Mouse (Mus musculus) hindbrain, embryonic 16.5 days (tissue): ENCODE measurements at regions not wholly inside any gene's neighbourhood (a gene's known extent, or its start where the extent isn't known, plus 50 kb on each side); places are given as distances from the start of the nearest gene placed in this dataset.

Source experiments
- ATAC-seq: fragments of 200-750 bp; cut with Nextera tagmentation; 2 replicates; pipeline ENCODE4 v1.8.0; 2017; ENCODE audit warnings: moderate TSS enrichment, moderate library complexity
- H3K27ac ChIP-seq: fragments of 300-500 bp; sonication (generic); 2 replicates; pipeline ENCODE4 v1.5.1; 2014; ENCODE audit warnings: low read depth, mild to moderate bottlenecking, control low read depth, low read length, moderate library complexity
- H3K27me3 ChIP-seq: fragments of 300-500 bp; sonication (generic); replicated peaks from 2 replicates; pipeline ENCODE4 v1.6.1; 2014; ENCODE audit warnings: low read length; ENCODE audit not compliant: control insufficient read depth, insufficient read depth
- H3K36me3 ChIP-seq: fragments of 300-500 bp; sonication (generic); 2 replicates; pipeline ENCODE4 v1.6.1; 2014; ENCODE audit warnings: mild to moderate bottlenecking, low read length, moderate library complexity, mixed read lengths; ENCODE audit not compliant: control insufficient read depth, insufficient read depth
- H3K4me1 ChIP-seq: fragments of 300-500 bp; sonication (generic); 2 replicates; pipeline ENCODE4 v1.6.1; 2014; ENCODE audit warnings: low read depth, low read length; ENCODE audit not compliant: control insufficient read depth, insufficient read depth
- H3K4me2 ChIP-seq: fragments of 300-500 bp; sonication (generic); 2 replicates; pipeline ENCODE4 v1.6.1; 2014; ENCODE audit warnings: mild to moderate bottlenecking, low read length, control low read depth, moderate library complexity
- H3K4me3 ChIP-seq: fragments of 300-500 bp; sonication (generic); 2 replicates; pipeline ENCODE4 v1.5.1; 2014; ENCODE audit warnings: mild to moderate bottlenecking, low read length, control low read depth, moderate library complexity
- H3K9ac ChIP-seq: fragments of 300-500 bp; sonication (generic); 2 replicates; pipeline ENCODE4 v1.6.1; 2014; ENCODE audit warnings: low read depth, mild to moderate bottlenecking, control low read depth, low read length, moderate library complexity
- H3K9me3 ChIP-seq: fragments of 300-500 bp; sonication (generic); 2 replicates; pipeline ENCODE4 v1.6.1; 2014; ENCODE audit warnings: mild to moderate bottlenecking, low read length, moderate library complexity; ENCODE audit not compliant: control insufficient read depth
- WGBS: fragments of 180-500 bp; shearing (Covaris S2); extraction: QIAGEN DNeasy Blood & Tissue Kit; methylation state at CpG from one replicate; pipeline ENCODE4 v1.1.7; 2014; 5-methylcytosine and 5-hydroxymethylcytosine counted together

GRCm38 (mm10) chr12:51058104-51058503, 289.8 kb upstream of the G2e3 start:
- Histone ChIP-seq H3K27me3 (no peaks in the 10 kb centered on the region), H3K9ac (no peak overlapping the region), H3K9me3 (no peaks in the 10 kb centered on the region), H3K4me2 (no peak overlapping the region), H3K4me3 (no peak overlapping the region), H3K4me1 (peaks cover 4% of the 10 kb centered on the region; the same call in 1 of the 2 replicates), H3K27ac (no peak overlapping the region), H3K36me3 (no peaks in the 10 kb centered on the region)
- 61% methylated on average over 10 of the region's 10 CpGs for whole genome bisulfite sequencing
- peak; percentile 40 for ATAC-seq

DNA sequence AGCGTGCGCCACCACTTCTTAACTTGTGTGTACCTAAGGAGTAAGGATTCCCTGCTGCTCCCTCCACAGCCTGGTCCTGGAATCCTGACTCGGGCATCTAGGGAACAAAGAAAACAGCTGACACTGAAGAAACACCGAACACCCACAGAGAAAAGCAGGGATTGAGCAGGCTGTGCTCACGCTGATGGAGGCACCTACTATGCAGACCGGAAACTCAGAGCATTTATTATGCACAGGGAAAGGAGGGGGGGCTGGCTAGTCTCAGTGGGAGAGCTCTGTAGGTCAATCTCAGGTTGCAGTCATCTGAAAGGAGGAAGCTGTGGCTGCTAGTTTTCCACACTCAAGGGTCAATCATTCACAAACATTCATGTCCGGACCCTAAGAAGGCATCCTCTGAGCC, 300.7 kb upstream of the G2e3 start:
- Histone ChIP-seq H3K27me3 (no peaks in the 10 kb centered on the region), H3K4me2 (no peak overlapping the region), H3K4me1 (no peaks in the 10 kb centered on the region), H3K9ac (no peak overlapping the region), H3K4me3 (no peak overlapping the region), H3K27ac (no peak overlapping the region), H3K36me3 (no peaks in the 10 kb centered on the region), H3K9me3 (no peaks in the 10 kb centered on the region)
- no peak for ATAC-seq
- WGBS = 50% methylated on average over 7 of the region's 7 CpGs

DNA sequence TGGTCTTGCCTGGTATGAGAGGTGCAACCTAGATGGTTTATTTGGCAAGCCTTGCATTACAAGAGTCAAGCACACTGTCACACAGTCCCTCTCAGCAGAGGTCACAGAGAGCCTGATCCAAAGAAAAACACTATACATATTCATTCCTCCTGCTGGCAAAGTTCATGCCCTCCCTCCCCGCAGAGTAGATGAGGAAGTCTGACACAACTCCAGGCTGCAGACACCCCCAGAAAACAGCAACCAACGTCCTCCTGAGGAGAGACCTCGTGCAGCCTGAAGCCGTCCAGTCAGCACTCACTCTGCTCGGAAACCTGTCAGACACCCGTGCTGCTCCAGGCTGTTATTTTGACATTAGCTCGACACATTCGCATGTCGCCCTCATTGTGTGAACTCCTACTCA, 302.4 kb upstream of the G2e3 start:
- no peaks in the 10 kb centered on the region for H3K27me3 ChIP-seq
- no peaks in the 10 kb centered on the region for H3K4me1 ChIP-seq
- no peak overlapping the region for H3K4me3 ChIP-seq
- H3K27ac ChIP-seq = no peak overlapping the region
- H3K4me2 ChIP-seq = no peak overlapping the region
- H3K36me3 ChIP-seq = no peaks in the 10 kb centered on the region
- H3K9me3 ChIP-seq = no peaks in the 10 kb centered on the region
- no peak overlapping the region for H3K9ac ChIP-seq
- WGBS = 30% methylated on average over 9 of the region's 9 CpGs
- ATAC-seq = 0 out of 2 replicates have a peak, but pooled peaks have one; percentile 27

DNA sequence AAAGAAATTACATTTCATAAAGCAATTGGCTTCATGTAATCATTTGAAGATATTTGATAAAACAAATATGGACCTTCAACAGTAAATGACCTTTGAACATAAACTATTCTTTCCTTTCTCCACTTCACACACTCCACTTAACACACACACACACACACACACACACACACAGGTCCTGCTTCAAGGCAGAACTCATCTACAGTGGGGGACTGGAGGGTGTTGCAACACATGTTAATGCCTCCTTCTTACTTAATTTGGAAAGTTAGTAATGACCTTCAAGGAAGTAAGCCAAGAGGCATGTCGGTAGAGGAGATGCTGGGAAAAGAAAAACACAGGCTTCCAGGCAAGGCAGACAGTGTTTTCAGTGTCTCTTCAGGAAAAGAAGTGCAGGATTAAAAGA, 302.8 kb upstream of the G2e3 start:
- no peak for ATAC-seq
- Histone ChIP-seq H3K9ac (no peak overlapping the region), H3K36me3 (no peaks in the 10 kb centered on the region), H3K4me3 (no peak overlapping the region), H3K9me3 (no peaks in the 10 kb centered on the region), H3K4me2 (no peak overlapping the region), H3K27me3 (no peaks in the 10 kb centered on the region), H3K4me1 (no peaks in the 10 kb centered on the region), H3K27ac (no peak overlapping the region)
- WGBS = 35% methylated on average over 1 of the region's 1 CpGs

DNA sequence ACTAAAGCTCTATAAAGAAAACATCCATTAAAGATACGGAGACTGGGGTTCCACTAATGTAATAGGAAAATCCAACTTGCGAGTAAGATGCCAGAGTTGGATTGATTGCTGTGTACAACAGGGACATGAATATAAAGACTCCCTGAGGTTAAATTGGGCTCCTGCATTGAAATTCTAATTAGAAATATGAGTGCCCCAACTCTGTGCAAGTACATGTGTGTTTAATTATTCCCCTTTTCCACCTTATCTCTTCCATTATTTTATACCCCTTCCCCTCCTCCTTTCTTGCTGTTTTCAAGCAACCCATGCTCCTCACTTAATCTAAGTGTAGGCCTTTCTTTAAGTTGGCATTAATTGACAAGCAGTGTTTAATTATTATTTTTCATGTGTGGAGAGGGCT, 315.7 kb upstream of the G2e3 start:
- Histone ChIP-seq H3K4me3 (no peak overlapping the region), H3K9ac (no peak overlapping the region), H3K4me1 (peaks cover 4% of the 10 kb centered on the region; the same call in 1 of the 2 replicates), H3K36me3 (no peaks in the 10 kb centered on the region), H3K27ac (no peak overlapping the region), H3K4me2 (no peak overlapping the region), H3K27me3 (no peaks in the 10 kb centered on the region), H3K9me3 (no peaks in the 10 kb centered on the region)
- no peak for ATAC-seq
- 28% methylated on average over 2 of the region's 2 CpGs for WGBS

DNA sequence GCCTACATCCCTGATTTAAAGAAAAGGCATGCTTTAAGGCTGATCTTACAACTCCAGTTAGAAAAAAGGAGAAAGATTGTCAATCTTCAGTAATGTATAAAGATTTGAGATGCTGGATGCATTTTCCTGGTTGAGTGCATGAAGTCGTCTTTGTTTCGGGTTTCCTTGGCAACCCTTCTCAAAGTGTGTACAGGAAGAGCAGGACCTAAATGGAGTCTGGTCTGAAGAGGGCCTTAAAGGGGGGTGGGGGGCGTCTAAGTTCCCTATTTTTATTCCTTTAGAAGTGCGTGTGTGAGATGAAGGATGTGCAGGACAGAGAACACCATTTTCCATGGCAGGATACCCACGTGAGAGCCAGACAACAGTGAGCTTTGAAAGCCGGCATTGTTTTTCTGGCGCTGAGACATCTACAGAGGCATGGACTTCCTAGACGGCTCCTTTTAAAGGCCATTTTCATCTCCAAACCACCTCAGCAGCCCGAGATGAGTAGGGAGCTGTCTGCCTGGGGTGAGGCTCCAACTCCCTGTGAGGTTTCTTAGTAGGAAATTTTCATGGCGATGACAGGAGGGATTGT, 319.2 kb upstream of the G2e3 start:
- Histone ChIP-seq H3K9me3 (no peaks in the 10 kb centered on the region), H3K9ac (no peak overlapping the region; the same call in 1 of the 2 replicates), H3K36me3 (no peaks in the 10 kb centered on the region), H3K27me3 (no peaks in the 10 kb centered on the region), H3K27ac (no peak overlapping the region), H3K4me1 (peaks cover 4% of the 10 kb centered on the region; the same call in 1 of the 2 replicates), H3K4me2 (peak overlapping the region; percentile 29), H3K4me3 (no peak overlapping the region)
- WGBS = 18% methylated on average over 10 of the region's 10 CpGs
- peak; percentile 77 for ATAC-seq

GRCm38 (mm10) chr12:51026046-51026445, 321.8 kb upstream of the G2e3 start:
- peaks cover 4% of the 10 kb centered on the region; the same call in 1 of the 2 replicates for H3K4me1 ChIP-seq
- H3K9ac ChIP-seq = no peak overlapping the region
- no peak overlapping the region for H3K27ac ChIP-seq
- H3K9me3 ChIP-seq = no peaks in the 10 kb centered on the region
- H3K4me3 ChIP-seq = no peak overlapping the region
- 89% methylated on average over 5 of the region's 5 CpGs for WGBS
- ATAC-seq = no peak
- no peaks in the 10 kb centered on the region for H3K36me3 ChIP-seq
- no peak overlapping the region for H3K4me2 ChIP-seq
- no peaks in the 10 kb centered on the region for H3K27me3 ChIP-seq

DNA sequence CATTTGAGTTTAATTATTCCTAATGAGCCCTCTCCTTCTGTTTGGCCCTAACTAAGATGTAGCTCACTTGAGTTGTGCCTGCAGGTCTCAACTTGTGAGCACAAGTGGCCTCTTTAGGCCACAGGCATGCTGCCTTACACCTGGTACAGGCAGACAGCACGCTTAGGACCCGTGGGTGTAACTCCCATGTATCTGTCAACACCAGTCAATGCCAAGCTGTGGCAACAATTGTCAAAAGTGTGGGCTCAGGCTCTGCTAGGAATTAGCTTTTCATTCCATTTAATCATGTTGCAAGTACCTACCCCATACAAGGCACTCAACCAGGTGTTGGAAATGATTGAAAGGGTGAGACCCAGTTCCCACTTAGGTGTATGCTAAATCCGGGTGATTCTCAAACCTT, 322.3 kb upstream of the G2e3 start:
- H3K36me3 ChIP-seq = no peaks in the 10 kb centered on the region
- no peak overlapping the region for H3K27ac ChIP-seq
- no peaks in the 10 kb centered on the region for H3K9me3 ChIP-seq
- peaks cover 4% of the 10 kb centered on the region; the same call in 1 of the 2 replicates for H3K4me1 ChIP-seq
- H3K4me2 ChIP-seq = no peak overlapping the region
- no peaks in the 10 kb centered on the region for H3K27me3 ChIP-seq
- H3K4me3 ChIP-seq = no peak overlapping the region
- ATAC-seq = no peak
- H3K9ac ChIP-seq = no peak overlapping the region
- 82% methylated on average over 3 of the region's 3 CpGs for WGBS

GRCm38 (mm10) chr12:51024057-51024743, 323.7 kb upstream of the G2e3 start:
- peaks cover 4% of the 10 kb centered on the region; the same call in 1 of the 2 replicates for H3K4me1 ChIP-seq
- WGBS = 91% methylated on average over 3 of the region's 3 CpGs
- H3K4me3 ChIP-seq = no peak overlapping the region
- no peak overlapping the region for H3K27ac ChIP-seq
- no peaks in the 10 kb centered on the region for H3K27me3 ChIP-seq
- H3K9me3 ChIP-seq = no peaks in the 10 kb centered on the region
- no peak overlapping the region for H3K9ac ChIP-seq
- no peaks in the 10 kb centered on the region for H3K36me3 ChIP-seq
- no peak overlapping the region for H3K4me2 ChIP-seq
- peak; percentile 68 for ATAC-seq
